Mouse (Mus musculus) hematopoietic stem cell, adult 5-6 weeks (primary cell): ENCODE measurements around the gene Wwox. TPM values are rescaled to one million over a fixed set of nuclear protein-coding genes. Genes with fewer than 3 reads are reported as not detected.

Experiments used
- ATAC-seq, 2 experiments: fragments of 125-278 bp in 1 of 2; replicated peaks in 1 of 2; 2 replicates each; pipeline ENCODE4 v1.8.0; 2016 to 2017; ENCODE audit warnings: inconsistent platforms in 2 of 2, mild to moderate bottlenecking in 2 of 2, moderate number of reproducible peaks in 2 of 2, low read depth in 1 of 2, moderate TSS enrichment in 1 of 2; ENCODE audit not compliant: low FRiP score in 2 of 2, poor library complexity in 2 of 2, severe bottlenecking in 2 of 2, insufficient read depth in 1 of 2, low TSS enrichment in 1 of 2
- total RNA-seq: library from RNA; stranded (forward); fragments of 172-1452, 232-1000 nt; gene quantifications from 2 replicates; pipeline ENCODE4 v1.2.3, GENCODE M21; 2017

The Wwox gene
- total RNA-seq, 1 experiment from 2014 or later, result 15.0 TPM

DNA sequence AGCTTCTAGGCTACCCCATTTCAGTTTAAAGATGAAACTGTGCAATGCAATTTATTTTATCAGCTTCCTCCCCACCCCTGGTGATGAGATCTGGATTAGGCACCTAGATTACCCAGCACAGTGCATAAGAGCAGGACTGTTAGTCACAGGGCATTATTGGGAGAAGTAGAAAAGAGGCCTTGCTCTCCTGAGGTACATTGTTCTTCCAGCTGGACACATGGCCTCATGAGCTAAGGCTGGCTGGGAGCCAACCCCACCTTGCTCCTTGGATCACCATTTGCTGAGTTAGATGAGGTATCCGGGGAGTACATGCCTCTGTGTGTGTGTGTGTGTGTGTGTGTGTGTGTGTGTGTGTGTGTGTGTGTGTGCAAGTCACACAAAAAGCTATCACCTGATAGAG is 70.8 kb downstream of the Wwox start:
- ATAC-seq, result no peak

DNA sequence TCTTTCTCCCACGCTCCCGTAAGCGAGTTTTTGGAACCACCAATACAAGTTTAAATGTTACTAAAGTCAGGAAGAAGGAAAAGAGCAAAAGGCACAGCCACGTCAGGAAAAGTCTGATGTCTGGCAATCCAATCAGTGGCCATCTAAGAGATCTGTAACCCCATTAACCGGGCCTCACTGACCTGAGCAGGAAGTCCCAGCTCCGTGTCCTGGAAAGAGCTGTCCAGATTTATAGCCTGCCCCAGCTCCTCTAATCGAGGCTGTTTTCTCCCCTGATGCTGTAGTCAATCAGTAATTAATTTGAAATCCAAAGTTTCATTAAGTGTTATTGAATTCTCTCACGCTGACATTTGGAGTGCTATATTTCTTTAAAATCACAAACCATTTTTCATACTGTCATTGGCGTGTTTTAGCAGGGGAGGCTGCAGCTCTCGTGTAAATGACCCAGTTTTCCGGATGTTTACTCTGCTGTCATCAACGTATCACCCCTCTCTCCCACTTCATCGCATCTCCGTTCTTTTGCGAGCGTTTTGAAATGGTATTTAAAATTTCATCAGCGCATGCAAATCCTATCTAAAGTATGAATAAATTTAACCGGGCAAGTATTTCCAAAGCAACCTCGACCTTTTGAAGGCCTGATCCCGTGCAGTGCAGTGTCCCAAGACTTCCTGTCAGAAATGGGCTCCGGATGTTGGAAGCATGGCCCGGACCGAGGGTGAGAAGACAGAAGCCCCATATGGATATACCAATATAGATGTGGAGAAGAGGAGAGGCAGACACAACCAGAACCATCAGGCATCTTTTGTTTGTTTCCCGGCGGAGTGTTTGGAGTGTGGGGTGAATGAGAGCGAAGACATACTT is 72.8 kb downstream of the Wwox start:
- ATAC-seq, result no peak

DNA sequence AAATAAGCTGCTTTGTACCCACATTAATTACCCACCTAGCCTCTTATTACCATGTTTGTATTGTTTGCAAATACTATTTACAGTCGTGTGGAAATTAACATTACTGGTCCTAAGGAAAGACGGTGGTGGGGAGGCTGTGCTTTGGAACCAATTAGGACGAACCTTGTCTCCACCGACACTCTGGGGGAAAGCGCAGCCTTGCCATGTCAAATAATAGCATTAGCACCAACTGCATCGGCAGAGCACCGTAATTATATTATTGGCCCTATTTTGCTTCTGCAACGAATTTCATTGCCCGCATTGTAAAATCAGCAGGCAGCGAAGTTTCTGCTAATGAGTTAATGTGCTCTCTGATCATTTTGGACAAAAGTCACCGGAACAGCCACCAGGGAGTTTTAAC is 75.2 kb downstream of the Wwox start:
- no peak for ATAC-seq

DNA sequence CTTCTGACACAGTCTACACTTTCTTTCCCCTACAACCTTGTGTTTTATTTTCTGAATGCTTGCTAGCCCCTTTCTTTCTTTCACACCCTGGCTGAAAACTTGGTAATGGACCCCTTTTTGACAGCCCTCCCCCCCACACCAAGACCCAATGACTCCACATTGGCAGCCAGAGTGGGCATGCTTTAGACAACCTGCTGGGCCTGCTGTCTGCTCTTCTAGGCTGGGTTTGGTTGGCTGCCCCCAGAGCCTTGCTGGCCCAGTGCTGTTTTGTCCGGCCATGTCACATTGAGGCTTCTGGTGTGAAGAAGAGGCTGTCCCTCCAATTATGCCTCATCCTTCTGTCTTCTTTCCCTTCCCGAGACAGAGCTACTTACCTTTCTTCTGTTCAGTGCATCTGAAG is 83.6 kb downstream of the Wwox start:
- no peak for ATAC-seq

DNA sequence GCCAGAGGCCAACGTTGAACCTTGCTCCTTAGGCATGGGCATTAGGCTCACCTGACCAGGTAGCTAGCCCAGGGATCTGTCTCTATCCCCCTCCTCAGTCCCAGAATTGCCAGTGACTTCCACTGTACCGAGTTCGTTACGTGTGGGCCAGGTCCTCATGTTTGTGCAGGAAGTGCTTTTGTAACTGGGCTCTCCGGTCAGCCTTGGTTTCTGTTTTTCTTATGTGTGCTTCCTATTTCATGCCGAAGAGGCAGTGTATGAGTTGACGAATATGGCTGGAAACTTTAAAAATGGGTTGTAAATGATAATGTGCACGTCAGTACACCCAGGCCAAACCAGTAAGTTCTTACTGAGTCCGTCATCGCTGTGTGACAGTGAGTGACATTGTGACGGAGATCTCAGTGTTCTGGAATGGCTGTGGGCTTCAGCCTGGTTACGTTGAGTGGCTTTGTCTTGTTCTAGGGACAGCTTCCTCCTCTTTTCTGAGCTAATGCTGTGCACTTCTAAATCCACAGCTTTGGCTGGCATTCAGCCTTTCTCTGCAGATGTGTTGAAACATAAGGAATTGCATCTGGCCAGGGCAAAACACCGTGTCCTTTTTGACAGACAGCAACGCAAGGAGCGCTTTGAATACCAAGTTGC is 87.3 kb downstream of the Wwox start:
- ATAC-seq, result peak in 1 of 2 experiments; percentile 53; a peak in 1 of 4 replicates

DNA sequence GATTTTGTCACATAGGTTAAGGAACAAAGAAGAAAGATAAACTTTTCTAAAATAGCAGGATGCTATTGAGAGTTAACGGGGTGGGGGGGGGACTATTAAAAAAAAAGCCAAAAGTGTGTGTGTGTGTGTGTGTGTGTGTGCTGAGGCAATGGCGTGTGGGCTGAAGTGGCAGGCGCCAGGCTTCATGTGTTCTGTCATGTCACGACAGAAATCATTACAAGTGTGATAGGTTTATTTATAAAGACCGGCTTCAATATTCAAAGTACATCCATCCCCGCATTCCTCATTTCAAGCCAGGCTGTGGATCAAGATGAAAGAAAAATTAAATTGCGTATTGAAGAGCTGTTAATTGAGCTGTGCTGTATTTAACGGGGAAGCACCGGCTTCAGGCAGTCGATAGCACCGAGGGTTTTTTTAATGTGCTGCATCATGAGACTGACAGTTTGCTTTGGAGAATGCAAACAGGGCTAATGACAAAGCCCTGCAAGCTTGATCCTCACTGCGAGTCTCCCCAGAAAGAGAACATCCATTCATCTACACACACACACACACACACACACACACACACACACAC is 88.3 kb downstream of the Wwox start:
- no peak for ATAC-seq

DNA sequence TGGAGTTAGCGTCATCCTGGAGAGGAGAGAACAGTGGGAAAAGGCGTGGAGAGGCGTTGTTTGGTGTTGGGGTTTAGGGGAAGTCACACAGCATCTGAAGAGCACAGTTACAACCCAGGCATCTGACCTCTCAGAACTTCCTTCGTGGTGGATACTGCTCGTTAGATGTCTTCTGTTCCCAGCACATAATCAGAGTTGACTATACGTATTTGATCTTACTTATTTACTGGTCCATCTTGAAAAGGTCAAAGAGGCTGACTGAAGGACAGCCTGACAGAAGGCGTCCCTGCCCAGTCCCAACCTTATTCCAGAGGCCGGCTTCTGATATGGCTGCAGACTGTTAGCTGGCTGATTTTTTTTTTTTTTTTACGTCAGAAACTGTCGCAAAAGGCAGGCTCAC is 90.1 kb downstream of the Wwox start:
- ATAC-seq, result no peak

DNA sequence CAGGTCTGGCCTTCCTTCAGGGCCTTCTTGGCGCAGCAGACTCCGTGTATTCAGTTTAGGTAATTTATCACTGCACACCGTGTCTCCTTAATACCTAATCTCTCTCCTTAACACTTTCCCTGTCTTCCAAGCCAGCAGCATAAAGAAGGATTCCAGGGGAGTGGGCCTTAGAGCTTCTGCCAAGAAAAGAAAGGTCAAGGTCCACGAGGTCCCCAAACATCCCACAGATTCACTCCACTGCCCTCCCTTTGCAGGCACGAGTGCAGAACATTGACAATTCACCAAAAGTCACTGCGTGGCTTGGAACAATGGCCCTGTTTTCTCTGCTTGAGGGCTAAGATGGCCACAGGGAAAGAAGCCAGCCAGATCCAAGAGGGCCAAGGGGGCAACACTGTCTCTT is 96.7 kb downstream of the Wwox start:
- no peak for ATAC-seq

DNA sequence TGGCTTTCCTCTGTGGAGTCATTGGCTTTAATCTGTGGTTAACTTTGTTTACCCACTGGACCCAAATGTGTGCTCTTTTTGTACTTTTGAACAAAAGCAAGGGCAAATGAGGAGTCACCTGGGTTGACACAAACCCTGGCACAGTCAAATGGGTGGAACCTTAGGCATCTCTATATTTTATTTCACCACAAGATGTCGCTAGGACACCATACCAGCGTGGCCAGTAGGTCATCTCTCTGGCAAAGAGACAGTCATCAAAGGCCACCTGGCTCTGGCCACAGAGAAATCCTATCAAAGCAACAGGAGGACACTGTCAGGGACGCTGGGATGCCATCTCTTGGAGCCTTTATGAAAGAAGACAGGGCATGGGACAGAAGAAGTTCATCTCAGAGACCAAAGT is 101.7 kb downstream of the Wwox start:
- peak; percentile 28 to 54; a peak in 1 of 4 replicates for ATAC-seq

DNA sequence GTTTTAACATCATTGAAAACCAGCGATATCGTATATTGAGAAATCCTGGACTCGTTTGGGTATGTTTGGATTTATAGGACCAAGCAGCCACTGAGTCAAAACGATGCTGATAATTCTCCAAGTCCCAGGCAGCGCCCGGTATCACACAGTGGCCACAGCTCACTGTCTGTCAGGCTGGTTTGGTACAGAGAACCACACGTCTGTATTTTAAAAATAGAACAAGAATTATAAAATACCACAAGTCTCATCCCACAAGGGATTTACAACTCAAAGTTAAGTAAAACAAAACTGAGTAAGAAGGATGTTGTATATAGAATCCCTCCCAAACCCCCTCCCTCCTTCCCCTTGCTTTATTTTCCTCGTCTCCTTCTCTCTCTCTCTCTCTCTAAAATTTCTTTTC is 108.9 kb downstream of the Wwox start:
- ATAC-seq, result no peak

DNA sequence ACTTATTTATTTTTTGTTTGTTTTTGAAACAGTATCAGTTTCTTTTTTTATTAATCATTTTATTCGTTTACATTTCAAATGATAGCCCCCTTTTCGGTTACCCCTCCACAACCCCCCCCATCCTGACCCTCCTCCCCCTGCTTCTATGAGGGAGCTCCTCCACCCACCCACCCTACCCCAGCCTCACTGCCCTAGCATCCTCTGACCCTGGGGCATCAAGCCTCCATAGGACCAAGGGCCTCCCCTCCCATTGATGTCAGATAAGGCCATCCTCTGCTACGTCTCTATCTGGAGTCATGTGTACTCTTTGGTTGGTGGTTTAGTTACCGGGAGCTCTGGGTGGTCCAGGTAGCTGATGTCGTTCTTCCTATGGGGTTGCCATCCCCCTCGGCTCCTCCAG is 109.4 kb downstream of the Wwox start:
- ATAC-seq, result no peak

DNA sequence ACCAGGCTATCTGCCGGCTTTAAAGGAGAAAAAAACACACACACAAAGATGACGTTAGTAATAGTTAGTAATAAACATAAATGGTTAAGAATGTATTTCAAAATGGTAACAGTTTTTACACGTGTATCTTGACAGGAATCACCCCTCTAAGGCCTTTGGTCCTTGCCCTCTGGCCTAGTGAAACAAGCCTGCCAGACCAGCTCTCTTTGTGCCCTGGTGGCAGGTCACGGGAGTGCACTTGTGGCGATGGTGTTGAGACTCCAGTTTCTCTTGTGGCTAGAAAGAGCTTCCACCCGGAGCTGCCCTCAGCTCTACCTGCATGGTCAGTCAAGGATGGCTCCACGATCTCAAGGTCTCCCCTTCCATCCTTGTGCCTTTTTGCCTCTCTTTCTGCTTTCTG is 110.6 kb downstream of the Wwox start:
- peak; percentile 29 to 49; a peak in 1 of 4 replicates for ATAC-seq

DNA sequence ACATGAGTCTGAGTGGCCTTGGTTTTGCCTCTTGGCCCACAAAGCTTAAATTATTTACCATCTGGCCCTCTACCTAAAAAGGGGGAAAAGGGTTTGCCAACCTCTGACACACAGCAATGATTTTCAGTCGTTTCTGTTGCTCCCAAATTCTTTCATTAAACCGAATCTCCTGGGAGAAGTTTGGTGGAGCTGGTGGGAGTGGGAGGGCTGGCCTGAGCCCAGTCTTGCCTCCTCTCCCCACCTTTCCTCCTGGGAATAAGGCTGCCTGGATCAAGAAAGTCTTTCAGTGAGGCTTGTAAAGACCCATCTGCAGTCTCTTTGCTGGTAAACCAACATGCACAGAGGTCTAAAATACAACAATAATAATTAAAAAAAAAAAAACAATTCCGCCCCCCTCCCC is 113.2 kb downstream of the Wwox start:
- no peak for ATAC-seq

DNA sequence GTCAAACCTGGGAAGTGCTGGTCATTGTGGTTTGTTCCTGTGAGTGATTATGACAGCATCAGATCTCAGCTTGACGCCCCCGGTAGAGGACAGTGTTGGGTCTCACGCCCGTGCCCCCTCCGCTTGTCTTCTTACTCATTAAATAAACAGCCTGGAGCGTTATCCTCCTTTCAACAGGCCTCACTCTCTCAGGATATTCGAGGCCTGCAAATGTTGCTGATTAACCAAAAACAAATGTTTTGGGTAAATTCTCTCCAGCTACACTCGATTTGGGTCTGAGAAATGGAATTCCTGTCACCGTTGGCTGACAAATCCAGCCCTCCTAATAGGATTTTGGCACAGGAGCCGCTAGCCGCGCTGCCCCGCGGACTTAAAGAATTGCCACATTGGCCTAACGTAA is 115.5 kb downstream of the Wwox start:
- no peak for ATAC-seq

DNA sequence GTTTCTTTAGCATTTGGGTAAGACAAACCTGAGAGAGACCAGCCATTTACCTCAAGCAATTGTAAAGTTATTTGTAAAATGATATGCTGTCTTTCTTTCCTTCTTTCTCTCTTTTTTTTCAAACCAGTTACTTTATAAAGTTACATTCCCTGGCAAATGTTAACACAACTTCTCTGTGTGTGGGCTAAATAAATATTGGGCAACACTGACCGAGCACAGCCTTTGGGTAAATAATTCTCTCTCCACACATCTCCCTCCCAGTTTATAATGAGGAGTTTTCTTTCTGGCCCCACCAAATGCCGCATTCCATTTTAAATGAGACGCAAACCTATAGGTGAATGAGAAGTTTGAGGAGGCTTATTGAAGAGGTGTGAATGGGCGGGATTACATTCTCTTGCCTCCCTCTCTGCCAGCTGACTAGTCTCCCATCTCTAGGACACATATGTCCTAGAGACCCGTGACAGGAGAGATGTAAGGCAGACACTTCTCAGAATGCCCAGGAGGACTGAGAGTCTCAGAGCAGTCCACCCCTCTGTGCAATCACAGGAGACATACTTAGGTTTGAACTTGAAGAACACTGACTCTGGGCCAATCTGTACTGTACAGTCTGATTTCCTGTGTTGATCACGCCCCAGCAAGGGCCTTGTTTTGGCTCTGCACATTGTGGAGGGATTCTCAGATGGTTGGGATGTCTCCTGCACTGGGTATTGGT is 116.2 kb downstream of the Wwox start:
- no peak for ATAC-seq

DNA sequence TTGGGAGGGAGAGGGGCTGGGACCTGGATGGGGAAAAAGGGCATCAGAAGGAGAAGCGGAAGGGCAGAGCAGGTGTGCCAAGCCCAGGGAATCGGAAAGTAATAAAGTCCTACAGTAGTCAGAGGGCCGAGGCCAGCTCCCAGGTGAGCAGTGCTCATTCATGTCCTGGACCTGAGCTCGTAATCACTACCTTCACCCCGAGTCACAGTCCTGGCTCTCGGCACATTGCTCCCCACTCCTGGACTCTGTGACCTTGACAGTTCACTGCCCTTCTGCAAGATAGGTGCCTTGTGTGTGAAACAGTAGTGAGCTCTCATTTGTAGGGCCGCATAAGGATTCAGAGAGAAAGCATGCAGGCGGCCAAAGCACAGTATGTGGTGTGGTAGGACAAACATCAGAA is 121.7 kb downstream of the Wwox start:
- ATAC-seq, result no peak

DNA sequence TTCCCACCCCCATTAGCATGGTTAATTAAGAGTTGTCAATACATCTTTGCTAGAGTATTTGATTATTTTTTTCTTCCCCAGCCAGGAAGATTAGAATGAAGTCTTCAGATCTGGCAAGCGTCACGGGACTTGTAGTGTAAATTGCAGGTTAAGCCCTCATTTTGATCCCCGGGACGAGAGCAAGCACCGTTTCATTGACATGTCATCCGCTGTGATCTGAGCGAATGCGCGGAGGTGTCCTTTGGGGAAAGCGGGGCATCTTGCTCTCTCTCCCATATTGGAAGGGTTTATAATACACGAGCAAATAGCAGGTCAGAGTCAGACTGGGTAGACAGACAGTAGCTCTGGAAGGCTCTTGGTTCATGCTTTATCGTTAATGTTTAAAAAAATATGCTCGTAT is 123.0 kb downstream of the Wwox start:
- ATAC-seq, result no peak

DNA sequence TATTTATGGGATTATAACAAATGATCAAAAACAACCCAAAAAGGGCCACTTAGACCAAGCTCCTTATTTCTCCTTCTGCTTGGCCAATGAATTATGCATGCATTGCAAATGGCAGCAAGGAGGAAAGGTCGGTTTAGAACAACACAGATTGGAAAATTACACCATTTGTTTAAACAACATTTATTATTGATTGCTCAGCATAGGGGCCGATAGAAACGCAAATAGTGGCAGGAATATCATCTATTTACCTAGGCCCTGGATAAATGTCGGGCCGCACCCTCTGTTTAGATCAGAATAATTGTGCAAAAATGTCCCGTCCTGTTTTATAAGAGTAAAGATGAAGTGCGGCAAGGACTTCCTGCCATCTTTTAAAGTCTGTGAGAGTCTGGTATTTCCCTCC is 123.9 kb downstream of the Wwox start:
- ATAC-seq, result no peak
